Mouse (Mus musculus): Measurements from ENCODE around the gene Txndc12.

GRCm38 (mm10) chr4:108905859-108906258, 71.5 kb downstream of the Txndc12 start:
- TF ChIP-seq CTCF (conservative IDR thresholded peaks at IDR 0.05 in 1 of 2, IDR thresholded peaks at IDR 0.05 in 1 of 2; ENCODE audit: low read depth in 2 of 2, low read length in 2 of 2) (no peak), POLR2A (IDR thresholded peaks at IDR 0.05; ENCODE audit: low read depth, low read length) (no peak), UBTF (IDR thresholded peaks at IDR 0.05; ENCODE audit: low read depth, low read length) (no peak), SMC3 (IDR thresholded peaks at IDR 0.05; ENCODE audit: low read depth, low read length) (no peak), TBP (conservative IDR thresholded peaks at IDR 0.05; ENCODE audit: low read depth, low read length) (no peak)

Measured in CH12.LX (cell line).